Mouse (Mus musculus): ENCODE data around the gene Dcst2.
A peak's percentile ranks its signal among the peaks of the same experiment; 100 is the strongest.

Dcst2 gene

GRCm38 (mm10) chr3:89331561-89331960, 30.2 kb upstream of the Dcst2 start:
- DNase-seq (ENCODE audit: low read depth, low spot score): no peak

GRCm38 (mm10) chr3:89332013-89332412, 29.8 kb upstream of the Dcst2 start:
- DNase-seq (ENCODE audit: low read depth, low spot score): no peak

- no peak for DNase-seq (ENCODE audit: low read depth, low spot score)
Observed at GRCm38 (mm10) chr3:89332476-89332875, 29.3 kb upstream of the Dcst2 start.

GRCm38 (mm10) chr3:89333053-89333452, 28.7 kb upstream of the Dcst2 start:
- no peak for DNase-seq (ENCODE audit: low read depth, low spot score)

GRCm38 (mm10) chr3:89336529-89336928, 25.2 kb upstream of the Dcst2 start:
- no peak for DNase-seq (ENCODE audit: low read depth, low spot score)

GRCm38 (mm10) chr3:89337062-89337720, 24.6 kb upstream of the Dcst2 start:
- no peak for DNase-seq (ENCODE audit: low read depth, low spot score)

- peak; percentile 90 for DNase-seq (ENCODE audit: low read depth, low spot score)
Observed at GRCm38 (mm10) chr3:89337721-89338578, 23.8 kb upstream of the Dcst2 start, which contains the start of gene Efna4. Efna4 (minus strand) TSS chr3:89338028.

GRCm38 (mm10) chr3:89339416-89339815, 22.4 kb upstream of the Dcst2 start:
- DNase-seq (ENCODE audit: low read depth, low spot score): peak; percentile 85

GRCm38 (mm10) chr3:89340465-89340864, 21.3 kb upstream of the Dcst2 start:
- DNase-seq (ENCODE audit: low read depth, low spot score): peak; percentile 89

GRCm38 (mm10) chr3:89341794-89342193, 20.0 kb upstream of the Dcst2 start:
- no peak for DNase-seq (ENCODE audit: low read depth, low spot score)

- no peak for DNase-seq (ENCODE audit: low read depth, low spot score)
Observed at GRCm38 (mm10) chr3:89343279-89343678, 18.5 kb upstream of the Dcst2 start.

GRCm38 (mm10) chr3:89346815-89347540, 14.8 kb upstream of the Dcst2 start:
- DNase-seq (ENCODE audit: low read depth, low spot score): no peak

- no peak for DNase-seq (ENCODE audit: low read depth, low spot score)
Observed at GRCm38 (mm10) chr3:89347916-89348315, 13.9 kb upstream of the Dcst2 start.

- no peak for DNase-seq (ENCODE audit: low read depth, low spot score)
Observed at GRCm38 (mm10) chr3:89348911-89349868, 12.6 kb upstream of the Dcst2 start.

- peak; percentile 55 for DNase-seq (ENCODE audit: low read depth, low spot score)
Observed at GRCm38 (mm10) chr3:89349869-89350501, 11.8 kb upstream of the Dcst2 start, which contains the start of gene Adam15. Adam15 (minus strand) TSS chr3:89349996.

GRCm38 (mm10) chr3:89351271-89351670, 10.5 kb upstream of the Dcst2 start:
- DNase-seq (ENCODE audit: low read depth, low spot score): no peak

GRCm38 (mm10) chr3:89354816-89355511, 6.8 kb upstream of the Dcst2 start:
- DNase-seq (ENCODE audit: low read depth, low spot score): peak; percentile 77

GRCm38 (mm10) chr3:89355512-89355902, 6.3 kb upstream of the Dcst2 start:
- no peak for DNase-seq (ENCODE audit: low read depth, low spot score)

- DNase-seq (ENCODE audit: low read depth, low spot score): no peak
Observed at GRCm38 (mm10) chr3:89356029-89356428, 5.7 kb upstream of the Dcst2 start.

- no peak for DNase-seq (ENCODE audit: low read depth, low spot score)
Observed at GRCm38 (mm10) chr3:89359630-89360029, 2.1 kb upstream of the Dcst2 start.
